Mouse (Mus musculus) spleen, adult 2 months (tissue): ENCODE data around the gene Kdm4d. TPM values are rescaled to one million over a fixed set of nuclear protein-coding genes. Genes with fewer than 3 reads are reported as not detected.

ENCODE experiments used
- DNase-seq, 2 experiments: peaks; one replicate each; pipeline versions ENCODE4 v3.0.0 to v3.0.0-alpha.2; 2012 to 2021; ENCODE audit warnings: low spot score in 2 of 2, low read depth in 1 of 2
- H3K27ac ChIP-seq: fragments of 200-500 bp; 2 replicates; pipeline ENCODE4 v1.5.1; 2012; ENCODE audit warnings: low read length, inconsistent platforms; ENCODE audit not compliant: insufficient read depth
- H3K27me3 ChIP-seq: fragments of 200-500 bp; 2 replicates; pipeline ENCODE4 v1.6.1; 2012; ENCODE audit warnings: mild to moderate bottlenecking, moderate library complexity, low read length, inconsistent platforms; ENCODE audit not compliant: control insufficient read depth, insufficient read depth
- H3K36me3 ChIP-seq: fragments of 200-500 bp; 2 replicates; pipeline ENCODE4 v1.6.1; 2012; ENCODE audit warnings: mild to moderate bottlenecking, low read length, inconsistent platforms; ENCODE audit not compliant: control insufficient read depth, insufficient read depth
- H3K4me1 ChIP-seq: fragments of 200-500 bp; 2 replicates; pipeline ENCODE4 v1.6.1; 2011; ENCODE audit warnings: inconsistent platforms; ENCODE audit not compliant: control insufficient read depth, insufficient read depth, insufficient read length
- H3K4me3 ChIP-seq: fragments of 200-500 bp; 2 replicates; pipeline ENCODE4 v1.5.1; 2011; ENCODE audit warnings: mild to moderate bottlenecking, inconsistent platforms; ENCODE audit not compliant: insufficient read depth, insufficient read length; ENCODE audit errors: extremely low read depth
- CTCF ChIP-seq: fragments of 200-500 bp; IDR thresholded peaks from 2 replicates; pipeline ENCODE4 v1.5.1; 2011; ENCODE audit warnings: mild to moderate bottlenecking, inconsistent platforms; ENCODE audit not compliant: insufficient read depth, insufficient read length, insufficient replicate concordance; ENCODE audit errors: extremely low read depth
- POLR2A ChIP-seq: fragments of 200-500 bp; IDR thresholded peaks from 2 replicates; pipeline ENCODE4 v1.6.1; 2011; ENCODE audit warnings: low read depth, low read length, inconsistent platforms
- WGBS: fragments of 180-500 bp; shearing (Covaris S2); methylation state at CpG from one replicate; pipeline ENCODE4 v1.1.7; 2018; 5-methylcytosine and 5-hydroxymethylcytosine counted together
- polyA plus RNA-seq: library from polyadenylated mRNA; depleted of rRNA; stranded (reverse); fragments of >200 nt; gene quantifications from 2 replicates; pipeline ENCODE4 v1.2.3, GENCODE M21; 2012; rRNA removed

Gene Kdm4d
- 0.27 and 0.33 TPM in 2 replicates for polyA plus RNA-seq

GRCm38 (mm10) chr9:14500023-14500915 is at the start of gene Kdm4d, which contains the start of gene Cwc15:
Gene Kdm4d (minus strand): TSS chr9:14500482.
Gene Cwc15 (plus strand): TSS chr9:14500617.
- Histone ChIP-seq H3K36me3 (peaks cover 19% of the 10 kb centered on the region), H3K27ac (peak within 1 kb of the TSS; percentile 79), H3K4me3 (peak within 1 kb of the TSS; percentile 85), H3K27me3 (no peaks in the 10 kb centered on the region), H3K4me1 (peaks cover 7% of the 10 kb centered on the region)
- no peak for TF ChIP-seq CTCF
- peak; percentile 48; the same call in 1 of the 2 replicates for TF ChIP-seq POLR2A
- WGBS, result under 1% methylated on average over 59 of the region's 59 CpGs
- DNase-seq, result peak; percentile 93 to 98

GRCm38 (mm10) chr9:14548366-14548761 is 48.1 kb upstream of the Kdm4d start:
- H3K27me3 ChIP-seq, result no peaks in the 10 kb centered on the region
- TF ChIP-seq CTCF, result no peak
- no peak for TF ChIP-seq POLR2A
- WGBS, result 68% methylated on average over 11 of the region's 11 CpGs

GRCm38 (mm10) chr9:14547584-14548365 is 47.5 kb upstream of the Kdm4d start:
- no peaks in the 10 kb centered on the region for H3K27me3 ChIP-seq
- no peak overlapping the region for H3K27ac ChIP-seq
- no peaks in the 10 kb centered on the region for H3K36me3 ChIP-seq
- WGBS, result 62% methylated on average over 12 of the region's 12 CpGs
- H3K4me3 ChIP-seq, result no peak overlapping the region
- TF ChIP-seq POLR2A (no peak), CTCF (no peak)
- DNase-seq, result no peak
- H3K4me1 ChIP-seq, result no peaks in the 10 kb centered on the region

More at GRCm38 (mm10) chr9:14548366-14548761, 48.1 kb upstream of the Kdm4d start:
- H3K27ac ChIP-seq, result no peak overlapping the region
- no peaks in the 10 kb centered on the region for H3K36me3 ChIP-seq
- DNase-seq, result no peak
- H3K4me3 ChIP-seq, result no peak overlapping the region
- H3K4me1 ChIP-seq, result no peaks in the 10 kb centered on the region

GRCm38 (mm10) chr9:14544034-14544757 is 43.9 kb upstream of the Kdm4d start:
- 78% methylated on average over 9 of the region's 9 CpGs for WGBS
- H3K27me3 ChIP-seq, result no peaks in the 10 kb centered on the region
- H3K27ac ChIP-seq, result no peak overlapping the region
- no peaks in the 10 kb centered on the region for H3K36me3 ChIP-seq
- no peak for TF ChIP-seq CTCF
- no peak for TF ChIP-seq POLR2A
- no peaks in the 10 kb centered on the region for H3K4me1 ChIP-seq
- DNase-seq, result no peak
- H3K4me3 ChIP-seq, result no peak overlapping the region

GRCm38 (mm10) chr9:14534833-14535456 is 34.7 kb upstream of the Kdm4d start:
- no peak for DNase-seq
- Histone ChIP-seq H3K36me3 (no peaks in the 10 kb centered on the region), H3K27me3 (no peaks in the 10 kb centered on the region), H3K4me1 (no peaks in the 10 kb centered on the region), H3K4me3 (no peak overlapping the region), H3K27ac (no peak overlapping the region)
- no peak for TF ChIP-seq CTCF
- no peak for TF ChIP-seq POLR2A
- 86% methylated on average over 9 of the region's 9 CpGs for WGBS

- H3K36me3 ChIP-seq, result no peaks in the 10 kb centered on the region
- no peaks in the 10 kb centered on the region for H3K4me1 ChIP-seq
- H3K27me3 ChIP-seq, result no peaks in the 10 kb centered on the region
- no peak overlapping the region for H3K27ac ChIP-seq
- TF ChIP-seq POLR2A (no peak), CTCF (no peak)
- 84% methylated on average over 2 of the region's 2 CpGs for WGBS
- no peak for DNase-seq
- no peak overlapping the region for H3K4me3 ChIP-seq
These were observed 33.4 kb upstream of the Kdm4d start for GRCm38 (mm10) chr9:14533659-14534058.
